Mouse (Mus musculus) MEL (cell line): ENCODE data around the gene Zkscan8. TPM values are rescaled to one million over a fixed set of nuclear protein-coding genes. Genes with fewer than 3 reads are reported as not detected.
"Not testable (repeated sequence)": the region's sequence is repeated elsewhere in the genome, so short reads cannot be mapped to it uniquely, and the experiment has no call there.

ENCODE experiments used
- DNase-seq: peaks from one replicate; pipeline ENCODE4 v3.0.0; 2011; ENCODE audit warnings: low read depth, low spot score
- H3K27ac ChIP-seq: 2 replicates; pipeline ENCODE4 v1.5.1; 2012; ENCODE audit warnings: low read depth, mild to moderate bottlenecking, control low read depth, low read length, moderate library complexity; ENCODE audit not compliant: control insufficient read depth
- H3K27me3 ChIP-seq, 2 experiments: fragments of 150-350 bp in 1 of 2; sonication (generic) in 1 of 2; 2 replicates each; pipeline ENCODE4 v1.6.1; 2012; ENCODE audit warnings: low read length in 2 of 2, mild to moderate bottlenecking in 2 of 2, improper control_type of control experiment in 1 of 2, moderate library complexity in 1 of 2; ENCODE audit not compliant: insufficient read depth in 2 of 2, control insufficient read depth in 1 of 2
- H3K36me3 ChIP-seq, 2 experiments: 2 replicates each; pipeline ENCODE4 v1.6.1; 2012 to 2014; ENCODE audit warnings: low read length in 2 of 2, improper control_type of control experiment in 1 of 2, inconsistent platforms in 1 of 2, mild to moderate bottlenecking in 1 of 2; ENCODE audit not compliant: insufficient read depth in 2 of 2, control insufficient read depth in 1 of 2
- H3K4me1 ChIP-seq, 2 experiments: fragments of 150-350 bp in 1 of 2; sonication (generic) in 1 of 2; 2 replicates each; pipeline ENCODE4 v1.6.1; 2012; ENCODE audit warnings: low read length in 2 of 2, improper control_type of control experiment in 1 of 2, mild to moderate bottlenecking in 1 of 2; ENCODE audit not compliant: insufficient read depth in 2 of 2, control insufficient read depth in 1 of 2
- H3K4me3 ChIP-seq, 2 experiments: fragments of 150-350 bp in 1 of 2; sonication (generic) in 1 of 2; 2 replicates each; pipeline ENCODE4 v1.5.1; 2012; ENCODE audit warnings: low read depth in 2 of 2, low read length in 2 of 2, mild to moderate bottlenecking in 2 of 2, moderate library complexity in 2 of 2, control low read depth in 1 of 2, improper control_type of control experiment in 1 of 2; ENCODE audit not compliant: control insufficient read depth in 1 of 2, insufficient read depth in 1 of 2
- H3K79me2 ChIP-seq: 2 replicates; pipeline ENCODE4 v1.6.1; 2012; ENCODE audit warnings: mild to moderate bottlenecking, low read length, moderate library complexity; ENCODE audit not compliant: control insufficient read depth, poor library complexity, insufficient read depth
- H3K9ac ChIP-seq: 2 replicates; pipeline ENCODE4 v1.6.1; 2012; ENCODE audit warnings: low read depth, mild to moderate bottlenecking, control low read depth, low read length, moderate library complexity; ENCODE audit not compliant: control insufficient read depth, poor library complexity, severe bottlenecking
- H3K9me3 ChIP-seq: fragments of 150-350 bp; sonication (generic); replicated peaks from 2 replicates; pipeline ENCODE4 v1.6.1; 2012; ENCODE audit warnings: mild to moderate bottlenecking, low read length, improper control_type of control experiment, moderate library complexity; ENCODE audit not compliant: insufficient read depth
- BHLHE40 ChIP-seq: IDR thresholded peaks from 2 replicates; pipeline ENCODE4 v1.6.1; 2012; ENCODE audit warnings: low read depth, mild to moderate bottlenecking, inconsistent platforms, low read length, improper control_type of control experiment, borderline replicate concordance
- CHD2 ChIP-seq: IDR thresholded peaks from 2 replicates; pipeline ENCODE4 v1.6.1; 2011; ENCODE audit warnings: low read length, improper control_type of control experiment
- CTCF ChIP-seq, 3 experiments: IDR thresholded peaks in 2 of 3; conservative IDR thresholded peaks in 1 of 3; 2 replicates each; pipeline ENCODE4 v1.5.1; 2011 to 2012; ENCODE audit warnings: low read length in 3 of 3, low read depth in 2 of 3, mild to moderate bottlenecking in 2 of 3, improper control_type of control experiment in 1 of 3, inconsistent platforms in 1 of 3, mixed read lengths in 1 of 3, moderate library complexity in 1 of 3; ENCODE audit not compliant: control insufficient read depth in 1 of 3, insufficient read depth in 1 of 3, poor library complexity in 1 of 3, severe bottlenecking in 1 of 3
- GABPA ChIP-seq: IDR thresholded peaks from 2 replicates; pipeline ENCODE4 v1.6.1; 2012; ENCODE audit warnings: low read depth, mild to moderate bottlenecking, inconsistent platforms, low read length, improper control_type of control experiment, moderate library complexity
- MAFK ChIP-seq: IDR thresholded peaks from 2 replicates; pipeline ENCODE4 v1.6.1; 2011; ENCODE audit warnings: low read depth, mild to moderate bottlenecking, low read length, improper control_type of control experiment, borderline replicate concordance
- MAX ChIP-seq: IDR thresholded peaks from 2 replicates; pipeline ENCODE4 v1.6.1; 2011; ENCODE audit warnings: low read length, improper control_type of control experiment
- NELFE ChIP-seq: IDR thresholded peaks from 2 replicates; pipeline ENCODE4 v1.6.1; 2011; ENCODE audit warnings: low read depth, low read length, improper control_type of control experiment
- RAD21 ChIP-seq: IDR thresholded peaks from 2 replicates; pipeline ENCODE4 v1.6.1; 2011; ENCODE audit warnings: mild to moderate bottlenecking, low read depth, low read length, improper control_type of control experiment
- RCOR1 ChIP-seq: IDR thresholded peaks from 2 replicates; pipeline ENCODE4 v1.6.1; 2012; ENCODE audit warnings: low read depth, mild to moderate bottlenecking, inconsistent platforms, low read length, improper control_type of control experiment
- TAL1 ChIP-seq: IDR thresholded peaks from 2 replicates; pipeline ENCODE4 v1.6.1; 2012; ENCODE audit warnings: mild to moderate bottlenecking, inconsistent platforms, low read length, moderate library complexity, mixed read lengths
- TBP ChIP-seq: IDR thresholded peaks from 2 replicates; pipeline ENCODE4 v1.8.0; 2011; ENCODE audit warnings: low read depth, low read length, improper control_type of control experiment
- USF2 ChIP-seq, 2 experiments: IDR thresholded peaks; 2 replicates each; pipeline ENCODE4 v1.6.1; 2011 to 2012; ENCODE audit warnings: improper control_type of control experiment in 2 of 2, low read length in 2 of 2, borderline replicate concordance in 1 of 2, inconsistent platforms in 1 of 2, low read depth in 1 of 2, mild to moderate bottlenecking in 1 of 2; ENCODE audit not compliant: insufficient read depth in 1 of 2
- ZC3H11A ChIP-seq: IDR thresholded peaks from 2 replicates; pipeline ENCODE4 v1.6.1; 2012; ENCODE audit warnings: low read depth, mild to moderate bottlenecking, inconsistent platforms, low read length, improper control_type of control experiment
- polyA plus RNA-seq, 2 experiments: library from polyadenylated mRNA; stranded (reverse) in 1 of 2; unstranded in 1 of 2; fragments of >175 nt in 1 of 2; fragments of >200 nt in 1 of 2; gene quantifications; 2 replicates each; pipeline versions ENCODE4 v1.2.1 to v1.2.4; 2012; ENCODE audit warnings: low replicate concordance in 2 of 2, low read depth in 1 of 2; ENCODE audit not compliant: insufficient read length in 2 of 2, insufficient read depth in 1 of 2, missing spikeins in 1 of 2
- total RNA-seq: library from RNA; depleted of rRNA; stranded (reverse); fragments of 300-350 nt; gene quantifications from 2 replicates; pipeline ENCODE4 v1.2.3, GENCODE M21; 2012

Gene Zkscan8
- total and polyA plus RNA-seq, 3 experiments, result 3.4 to 3.9 TPM; not detected in 1

DNA sequence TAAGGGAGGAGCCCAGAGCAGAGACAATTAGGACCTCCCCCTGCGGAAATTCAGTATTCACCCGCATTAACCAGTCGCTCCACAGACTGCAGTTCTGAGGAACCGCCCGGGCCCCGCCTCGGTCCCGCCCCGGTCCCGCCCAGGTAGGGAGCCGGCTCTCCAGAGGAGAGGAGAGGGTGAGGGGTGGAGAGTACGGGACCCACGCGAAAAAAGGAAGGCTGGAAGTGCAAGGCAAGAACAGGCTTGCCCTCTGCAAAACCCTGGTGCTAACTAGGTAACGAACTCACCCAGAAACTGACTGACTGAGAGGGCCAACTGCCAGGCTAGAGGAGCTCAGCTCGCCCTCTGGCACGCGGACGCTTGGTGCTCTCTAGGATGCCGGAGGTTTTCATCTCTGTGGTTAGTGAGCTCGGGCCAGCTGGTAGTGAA, 24.7 kb downstream of the Zkscan8 start (continued):
- TF ChIP-seq NELFE (peak; percentile 78), TBP (peak; percentile 44; the same call in 1 of the 2 replicates), GABPA (no peak), USF2 (IDR thresholded peaks at IDR 0.05; ENCODE audit: borderline replicate concordance in 1 of 2, insufficient read depth in 1 of 2, low read depth in 1 of 2, low read length in 2 of 2) (no peak), RCOR1 (no peak), RAD21 (no peak), ZC3H11A (no peak), BHLHE40 (no peak), MAX (peak; percentile 88), CHD2 (no peak), CTCF (IDR thresholded peaks at IDR 0.05 in 2 of 3, conservative IDR thresholded peaks at IDR 0.05 in 1 of 3; ENCODE audit: control insufficient read depth in 1 of 3, insufficient read depth in 1 of 3, low read depth in 2 of 3, low read length in 3 of 3, poor library complexity in 1 of 3, severe bottlenecking in 1 of 3) (no peak), MAFK (no peak)

DNA sequence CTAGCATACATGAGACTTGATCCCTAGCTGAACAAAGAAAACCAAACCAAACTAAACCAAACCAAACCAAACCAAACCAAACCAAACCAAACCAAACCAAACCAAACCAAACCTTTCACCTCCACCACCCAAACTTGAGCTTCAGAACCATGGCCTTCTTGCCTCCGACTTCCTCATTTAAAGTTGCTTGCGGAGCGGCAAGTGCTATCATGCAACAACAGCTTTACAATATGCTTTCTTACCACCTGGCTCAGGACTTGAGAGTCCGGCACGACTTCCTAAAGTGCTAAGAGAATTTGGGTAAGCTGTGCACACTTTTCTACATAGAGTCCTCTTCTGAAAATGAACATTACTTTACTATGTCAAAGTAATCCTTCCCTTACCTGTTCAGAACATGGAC, 28.6 kb downstream of the Zkscan8 start:
- peaks cover 0 to 3% of the 10 kb centered on the region in 2 experiments; a peak in 2 of 4 replicates for H3K4me1 ChIP-seq
- peak; percentile 57 for DNase-seq
- TF ChIP-seq BHLHE40 (no peak), TAL1 (peak; percentile 15; the same call in 1 of the 2 replicates)
- H3K9me3 ChIP-seq, result no peaks in the 10 kb centered on the region
- H3K27ac ChIP-seq, result no peak overlapping the region
- H3K27me3 ChIP-seq, result peaks cover 0 to 2% of the 10 kb centered on the region in 2 experiments; a peak in 1 of 4 replicates
- H3K4me3 ChIP-seq, result no peak overlapping the region
- H3K9ac ChIP-seq, result no peak overlapping the region
- no peaks in the 10 kb centered on the region; the same call in 1 of the 2 replicates for H3K79me2 ChIP-seq
- H3K36me3 ChIP-seq, result peaks cover 0 to 5% of the 10 kb centered on the region in 2 experiments; a peak in 2 of 4 replicates

DNA sequence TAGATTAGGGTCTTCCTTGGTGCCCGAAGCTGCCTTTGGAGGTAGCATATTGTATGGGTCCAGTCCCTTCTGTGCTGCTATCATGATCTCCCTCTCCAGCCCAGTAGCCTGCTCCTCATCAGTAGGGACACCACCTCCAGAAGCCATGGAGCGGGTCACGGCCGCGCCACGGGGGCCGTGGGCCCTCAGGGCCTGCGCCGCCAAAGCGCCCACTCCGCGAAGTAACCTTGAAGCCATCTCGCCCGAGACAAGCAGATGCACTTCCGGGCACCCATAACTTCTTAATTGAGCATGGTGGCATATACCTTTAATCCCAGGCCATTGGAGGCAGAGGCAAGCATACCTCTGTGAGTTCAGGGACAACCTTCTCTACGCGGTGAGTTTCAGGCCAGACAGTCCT, 29.7 kb downstream of the Zkscan8 start, which contains the start of gene Gm11273:
Gm11273 (minus strand) TSS at position 237 of the 400 bp plus-strand sequence.
- not testable (repeated sequence) for H3K27me3 ChIP-seq, H3K79me2 ChIP-seq, DNase-seq, H3K9ac ChIP-seq, H3K9me3 ChIP-seq, H3K36me3 ChIP-seq, H3K27ac ChIP-seq, H3K4me3 ChIP-seq, H3K4me1 ChIP-seq
